Mouse (Mus musculus) brain, embryonic 14.5 days (tissue): ENCODE measurements around the gene Ttc12. TPM values are rescaled to one million over a fixed set of nuclear protein-coding genes. Genes with fewer than 3 reads are reported as not detected.

Experiments used
- DNase-seq: peaks from one replicate; pipeline ENCODE4 v3.0.0-alpha.2; 2011; ENCODE audit warnings: low read depth
- CTCF ChIP-seq: fragments of 200-500 bp; IDR thresholded peaks from 2 replicates; pipeline ENCODE4 v1.5.1; 2012; ENCODE audit warnings: inconsistent platforms, mild to moderate bottlenecking, moderate library complexity, borderline replicate concordance; ENCODE audit not compliant: insufficient read depth, insufficient read length; ENCODE audit errors: extremely low read depth
- POLR2A ChIP-seq: fragments of 200-500 bp; IDR thresholded peaks from 2 replicates; pipeline ENCODE4 v1.6.1; 2012; ENCODE audit warnings: mild to moderate bottlenecking, inconsistent platforms, borderline replicate concordance; ENCODE audit not compliant: poor library complexity, insufficient read depth, insufficient read length, severe bottlenecking; ENCODE audit errors: extremely low read depth
- polyA plus RNA-seq: library from polyadenylated mRNA; depleted of rRNA; stranded (reverse); fragments of >200 nt; gene quantifications from 2 replicates; pipeline ENCODE4 v1.2.3, GENCODE M21; 2012

Ttc12 gene
- polyA plus RNA-seq, 1 experiment: 2.5 TPM

DNA sequence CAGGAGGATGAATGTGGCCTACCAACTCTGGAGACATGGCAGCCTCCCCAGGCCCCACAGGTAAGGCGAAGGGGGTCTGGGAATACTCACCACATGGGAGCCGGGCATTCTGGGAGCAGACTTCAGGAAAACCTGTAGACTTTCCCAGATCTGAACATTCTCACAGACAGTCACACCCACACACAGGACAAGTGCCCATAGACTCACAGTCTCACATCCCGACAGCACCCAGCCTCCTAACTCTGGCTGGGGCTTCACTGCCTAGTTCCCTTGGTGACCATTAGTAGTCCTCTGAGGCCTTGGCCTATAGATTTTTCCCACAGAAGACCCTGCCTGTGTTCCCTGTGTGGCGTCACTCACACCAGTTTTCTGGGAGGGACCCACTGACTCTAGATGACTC lies 24.6 kb upstream of the Ttc12 start:
- no peak for TF ChIP-seq POLR2A
- no peak for TF ChIP-seq CTCF
- DNase-seq: no peak

DNA sequence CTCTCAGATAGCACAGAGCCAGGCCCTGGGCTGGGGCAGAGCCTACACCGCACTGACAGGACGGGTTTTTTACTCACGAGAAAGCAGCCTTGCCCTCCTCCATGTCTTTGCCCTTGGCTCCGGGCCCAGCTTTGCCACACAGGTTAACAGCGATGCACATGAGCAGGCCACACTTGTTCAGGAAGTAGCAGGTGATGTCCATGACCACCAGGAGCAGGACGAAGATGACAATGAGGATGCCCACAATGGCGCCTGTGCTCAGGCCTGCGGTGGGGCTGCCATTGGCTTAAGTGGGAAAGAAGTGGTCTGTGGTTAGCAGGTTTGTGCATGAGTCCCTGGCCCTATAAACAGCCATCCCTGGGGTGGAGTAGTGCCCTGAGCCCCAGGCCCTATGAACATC lies 23.6 kb upstream of the Ttc12 start:
- DNase-seq: no peak
- TF ChIP-seq CTCF: no peak
- no peak for TF ChIP-seq POLR2A

DNA sequence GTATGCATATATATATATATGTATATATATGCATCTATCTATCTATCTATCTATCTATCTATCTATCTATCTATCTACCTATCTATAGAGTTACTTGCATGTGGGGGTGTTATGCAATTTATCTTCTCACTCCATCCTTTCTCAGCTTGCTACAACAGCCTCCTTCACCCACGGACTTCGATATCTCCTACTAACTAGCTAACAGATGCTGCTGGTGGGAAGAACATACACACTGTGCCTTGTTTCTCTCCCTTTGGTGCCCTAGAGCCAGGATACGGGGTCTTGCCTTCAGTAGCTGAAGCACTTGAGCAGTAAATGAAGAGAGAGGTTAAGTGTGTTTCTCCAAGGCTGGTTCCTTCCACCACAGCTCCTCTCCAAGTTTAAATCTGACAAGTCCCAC lies 23.1 kb upstream of the Ttc12 start:
- TF ChIP-seq POLR2A (no peak), CTCF (no peak)
- DNase-seq: no peak

DNA sequence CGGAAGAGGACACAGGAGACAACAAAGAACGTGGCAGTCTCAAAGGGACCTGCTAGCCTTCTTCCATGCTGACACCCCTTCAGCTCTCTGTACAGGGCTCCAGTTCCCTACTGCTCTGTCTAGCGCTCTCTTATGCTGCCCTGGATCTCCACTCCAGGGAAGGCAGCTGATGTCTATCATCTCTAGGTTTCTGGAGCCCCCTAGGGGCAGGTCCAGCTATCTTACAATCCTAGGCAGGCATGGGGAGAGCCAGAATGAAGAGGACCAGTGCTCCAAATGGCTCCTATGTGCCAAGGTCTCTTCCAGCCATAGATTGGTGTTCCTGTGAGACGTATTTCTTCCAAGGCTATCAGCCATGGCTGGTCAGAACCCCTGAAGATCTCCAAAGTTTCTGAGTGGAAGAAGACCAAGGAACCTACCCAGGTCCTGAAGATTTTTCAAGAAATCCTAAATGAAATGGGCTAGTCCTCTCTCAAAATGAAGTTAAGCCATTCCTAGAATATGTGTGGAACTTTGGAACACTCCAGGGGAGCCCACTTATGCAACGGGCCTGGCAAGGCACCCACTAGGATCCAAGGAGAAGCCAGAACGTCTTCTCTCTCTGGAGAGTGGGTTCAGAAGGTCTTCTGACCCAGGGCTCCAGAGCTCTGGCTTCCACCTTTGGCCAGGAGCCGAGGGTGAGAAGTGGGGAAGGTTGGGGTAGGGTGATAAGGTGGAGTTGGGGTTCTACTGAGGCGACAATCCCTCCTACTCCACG lies 22.0 kb upstream of the Ttc12 start:
- TF ChIP-seq POLR2A (no peak), CTCF (no peak)
- no peak for DNase-seq

DNA sequence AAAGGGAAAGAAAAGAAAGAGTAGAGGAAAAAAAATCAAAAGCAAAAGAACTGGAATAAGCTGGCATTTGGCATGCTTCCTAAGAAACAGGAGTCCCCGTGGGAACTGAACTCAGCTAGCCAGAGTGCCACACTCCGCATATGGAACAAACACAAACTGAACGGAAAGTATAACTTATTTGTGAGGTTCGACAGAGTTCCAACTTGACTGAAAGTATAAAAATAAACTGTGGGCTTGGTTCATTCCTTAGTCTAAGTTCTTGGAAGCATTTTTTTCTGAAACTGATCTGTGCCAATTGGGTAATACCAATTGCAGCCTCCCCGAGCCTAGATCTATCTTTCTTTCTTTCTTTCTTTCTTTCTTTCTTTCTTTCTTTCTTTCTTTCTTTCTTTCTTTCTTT lies 18.6 kb upstream of the Ttc12 start:
- TF ChIP-seq POLR2A: no peak
- TF ChIP-seq CTCF: no peak

DNA sequence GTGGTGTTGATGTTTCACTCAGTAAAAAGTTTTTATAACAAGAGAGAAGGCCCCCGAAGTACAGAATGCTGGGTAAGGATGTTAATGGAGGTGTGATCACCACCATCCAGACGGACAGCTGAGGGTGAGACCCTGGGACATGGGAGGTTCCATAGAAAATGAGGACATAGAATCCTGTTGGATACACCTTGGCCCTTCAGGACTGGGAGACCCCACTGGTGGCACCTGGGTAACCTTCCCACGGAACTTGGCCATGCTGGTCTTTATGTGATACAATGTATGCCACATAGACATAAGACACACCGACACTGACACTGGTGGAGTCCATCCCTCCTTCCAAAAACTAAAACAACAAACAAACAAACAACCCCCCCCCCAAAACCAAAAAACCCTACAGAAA lies 16.2 kb upstream of the Ttc12 start:
- TF ChIP-seq POLR2A: no peak
- no peak for TF ChIP-seq CTCF

More for the DNA sequence above, 18.6 kb upstream of the Ttc12 start:
- peak; percentile 47 for DNase-seq

DNA sequence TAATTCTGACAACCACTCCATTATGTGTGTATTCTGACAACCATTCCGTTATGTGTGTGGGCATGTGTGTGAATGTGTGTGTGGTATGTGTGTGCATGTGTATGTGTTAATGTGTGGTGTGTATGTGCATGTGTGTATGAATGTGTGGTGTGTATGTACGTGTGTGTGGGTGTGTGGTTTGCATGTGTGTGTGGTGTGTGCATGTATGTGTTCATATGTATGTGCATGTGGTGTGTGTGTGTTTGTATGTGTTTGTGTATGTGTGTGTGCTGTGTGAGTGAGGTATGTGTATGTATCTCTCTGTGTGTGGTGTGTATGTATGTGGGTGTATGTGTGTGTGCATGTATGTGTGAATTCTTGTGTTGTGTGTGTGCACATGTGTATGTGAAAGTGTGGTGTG lies 13.9 kb upstream of the Ttc12 start:
- DNase-seq: no peak
- TF ChIP-seq CTCF (no peak), POLR2A (no peak)

More for the DNA sequence above, 16.2 kb upstream of the Ttc12 start:
- DNase-seq: no peak

DNA sequence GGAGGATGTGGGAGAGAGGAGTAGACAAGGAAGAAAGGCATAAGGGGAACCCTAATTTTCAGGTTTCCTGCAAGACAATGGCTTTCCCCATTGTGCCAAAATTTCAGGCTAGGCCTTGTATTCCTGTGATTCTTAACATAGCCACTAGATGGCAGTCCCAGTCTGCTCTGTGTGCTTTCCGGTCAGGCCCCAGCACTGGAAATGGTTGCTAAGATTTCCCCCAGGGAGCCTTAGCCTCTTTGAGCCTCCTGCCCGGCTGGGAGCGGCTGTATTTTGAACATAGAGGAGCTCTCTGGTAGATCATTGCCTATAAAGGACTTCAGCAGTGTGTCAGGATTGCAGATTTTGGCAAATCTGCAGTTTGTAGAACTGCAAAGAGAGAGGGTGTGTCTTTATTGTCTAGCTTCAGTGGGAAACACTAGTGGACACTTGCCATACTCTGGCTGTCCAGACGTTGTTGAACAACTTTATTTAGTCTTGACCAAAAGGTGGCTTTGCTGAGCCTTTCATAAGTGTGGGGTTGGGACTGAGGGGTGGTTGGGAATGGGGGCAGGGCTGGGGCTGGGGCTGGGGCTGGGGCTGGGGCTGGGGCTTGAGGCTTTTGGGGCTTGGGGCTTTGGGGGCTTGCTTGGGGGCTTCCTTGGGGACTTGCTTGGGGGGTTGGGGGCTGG lies 8.1 kb upstream of the Ttc12 start:
- no peak for TF ChIP-seq POLR2A
- peak; percentile 91 for TF ChIP-seq CTCF
- peak; percentile 90 for DNase-seq

DNA sequence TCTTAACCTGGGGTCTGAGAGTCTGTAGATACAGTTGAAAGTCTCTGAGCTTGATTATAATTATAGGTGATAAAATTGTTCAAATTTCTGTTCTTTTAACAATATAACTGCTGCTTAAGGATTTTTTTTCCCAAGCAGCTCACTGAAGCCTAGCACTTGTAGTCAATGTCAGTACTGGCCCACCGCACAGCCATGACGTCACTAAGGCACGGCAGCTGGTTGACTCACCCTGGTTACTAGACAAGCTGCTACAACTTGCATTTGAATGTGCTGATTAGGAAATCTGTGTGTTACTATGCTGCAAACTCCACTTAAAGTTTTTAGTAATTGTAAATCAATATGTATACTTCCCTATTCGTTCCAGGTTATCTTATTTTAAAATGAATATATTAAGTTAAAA lies 4.6 kb upstream of the Ttc12 start:
- TF ChIP-seq CTCF: no peak
- TF ChIP-seq POLR2A: no peak
- DNase-seq: no peak

DNA sequence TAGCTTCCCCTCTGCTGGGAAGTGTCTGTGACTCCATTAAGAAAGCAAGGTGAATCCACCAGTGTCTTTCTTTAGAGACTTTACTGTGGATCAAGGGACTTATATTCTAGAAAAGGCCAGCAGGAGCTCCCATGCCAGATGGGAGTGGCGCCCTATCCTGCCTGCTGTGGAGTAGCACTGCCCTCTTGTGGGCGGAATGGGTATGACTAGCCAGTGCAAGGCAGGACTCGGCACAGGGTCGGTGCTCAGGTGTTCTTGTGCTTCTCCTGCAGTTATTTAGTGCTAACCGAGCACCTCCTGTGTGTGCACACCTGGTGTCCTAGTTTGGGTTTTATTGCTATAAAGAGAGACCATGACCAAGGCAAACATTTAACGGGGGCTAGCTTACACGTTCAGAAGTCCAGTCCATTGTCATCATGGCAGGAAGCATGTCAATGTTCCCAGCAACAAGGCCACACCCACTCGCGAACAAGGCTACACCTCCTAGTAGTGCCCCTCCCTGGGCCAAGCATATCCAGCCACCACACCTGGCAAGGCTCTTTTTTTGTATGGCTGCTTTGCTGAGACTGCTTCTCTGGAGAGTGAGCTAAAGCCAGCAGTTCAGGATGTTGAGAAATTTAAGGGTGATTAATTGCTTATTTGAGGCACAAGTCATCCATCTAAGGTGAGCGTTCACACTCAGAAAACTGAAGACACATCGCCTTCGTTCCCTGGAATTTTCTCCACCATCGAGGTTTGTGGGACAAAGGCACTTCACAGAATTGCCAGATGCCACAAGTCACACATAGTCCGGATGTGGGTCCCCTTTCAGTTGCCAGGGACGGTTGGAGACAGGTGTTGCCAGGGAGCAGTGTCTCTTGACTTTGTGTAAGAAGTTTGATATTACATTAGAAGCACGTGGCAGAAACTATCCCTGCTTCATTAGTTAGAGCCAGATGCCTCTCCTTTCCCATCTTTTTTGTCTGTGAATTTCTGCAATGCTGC lies 3.2 kb upstream of the Ttc12 start:
- peak; percentile 100 for TF ChIP-seq CTCF
- TF ChIP-seq POLR2A: no peak
- peak; percentile 87 for DNase-seq

DNA sequence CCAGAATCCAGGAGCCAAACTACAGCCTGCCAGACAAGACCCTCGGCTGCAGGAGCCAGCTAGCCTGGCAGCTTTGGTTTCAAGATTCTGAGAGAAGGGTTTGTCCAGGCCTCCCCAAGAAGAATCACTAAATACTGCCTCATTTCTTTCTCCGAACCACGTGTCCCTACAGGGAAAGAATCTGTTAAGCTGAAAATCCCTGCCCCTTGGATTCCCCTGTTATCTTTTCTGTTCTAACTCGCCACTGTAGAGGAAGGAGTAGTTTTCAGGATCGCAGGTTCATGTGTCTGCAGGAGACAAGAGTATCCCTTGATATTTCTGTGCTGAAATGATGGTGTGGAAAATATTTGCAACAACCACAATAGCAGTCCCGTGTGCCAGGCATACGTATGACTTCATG lies 2.2 kb upstream of the Ttc12 start:
- no peak for DNase-seq
- TF ChIP-seq CTCF (no peak), POLR2A (no peak)
